20 mouse cellular contexts compared by ENCODE assay signal in the genomic region with DNA sequence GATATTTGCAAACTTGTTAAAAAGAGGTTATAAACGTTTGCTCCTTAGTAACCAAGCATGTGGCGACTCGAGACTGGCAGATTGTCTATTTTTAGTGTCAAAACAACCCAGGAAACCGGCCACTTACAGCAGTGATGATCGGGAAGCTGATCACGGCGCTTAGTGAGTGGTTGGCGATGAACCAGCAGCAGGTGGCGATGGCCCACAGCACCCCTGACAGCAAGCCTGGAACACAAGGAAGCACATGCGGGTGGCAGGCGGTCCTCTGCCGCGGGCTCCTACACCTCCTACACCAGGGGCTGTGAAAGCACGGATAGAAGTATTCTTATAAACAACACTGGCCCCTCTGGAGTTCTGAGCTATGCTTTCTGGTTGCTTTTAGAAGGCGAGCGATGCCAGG. TPM values are rescaled to one million over a fixed set of nuclear protein-coding genes. Genes with fewer than 3 reads are reported as not detected.
DNase-seq lines count a peak whose midpoint lies in the region; ATAC-seq and TF ChIP-seq lines count a peak whose summit lies in the region.
"Had no signal": no experiment of that assay in that cellular context is flagged by ENCODE, and none has a peak within 500 bp of the region (broad histone marks: within the 10 kb centered on the region; RNA-seq: fewer than 3 reads in every experiment).

No protein-coding gene starts in this region.

- no peak for TF ChIP-seq CTCF in cerebellum, adult 2 months (IDR thresholded peaks at IDR 0.05; ENCODE audit: borderline replicate concordance, insufficient read depth, low read depth, low read length)

- WGBS in cerebellum, adult 2 months, result 29% methylated on average over 16 of the region's 16 CpGs
- WGBS in hindbrain, embryonic 13.5 days, result 87% methylated on average over 16 of the region's 16 CpGs

- H3K27ac ChIP-seq in cerebellum, adult 2 months (ENCODE audit: insufficient read depth, low read length), result peak overlapping the region; percentile 4; the same call in 1 of the 2 replicates
- no peak overlapping the region for H3K27ac ChIP-seq in hindbrain, embryonic 13.5 days
- H3K27ac ChIP-seq: embryonic facial prominence, embryonic 12.5 days; heart, embryonic 15.5 days; kidney, embryonic 15.5 days; limb, embryonic 10.5 days; liver, embryonic 15.5 days; neural tube, embryonic 13.5 days had no signal

- DNase-seq in layer of hippocampus, adult 11-12 months (ENCODE audit: low spot score), result peak; percentile 76
- no peak for DNase-seq in layer of hippocampus, adult 9-10 months (ENCODE audit: low spot score)
- peak; percentile 74 to 81 for DNase-seq in cerebellum, adult 2 months
- DNase-seq in layer of hippocampus, adult 9-11 months, result peak; percentile 89
- peak; percentile 16 for DNase-seq in right cerebral cortex, postnatal 25 days
- no peak for DNase-seq in kidney, adult 8-10 months
- DNase-seq: adrenal gland, adult 2 months; gastrocnemius, postnatal 36 days; lung, postnatal 36 days; midbrain, embryonic 14.5 days; thymus, adult 18-20 months had no signal

- H3K4me1 ChIP-seq in cerebellum, adult 2 months (ENCODE audit: control insufficient read depth, insufficient read depth, low read length), result peaks cover 11% of the 10 kb centered on the region; the same call in 1 of the 2 replicates
- no peaks in the 10 kb centered on the region for H3K4me1 ChIP-seq in hindbrain, embryonic 13.5 days (replicated peaks)
- H3K4me1 ChIP-seq: embryonic facial prominence, embryonic 12.5 days; liver, embryonic 15.5 days had no signal

- no peak overlapping the region for H3K4me3 ChIP-seq in cerebellum, adult 2 months (replicated peaks; ENCODE audit: insufficient read depth, low read depth, low read length)
- no peak overlapping the region for H3K4me3 ChIP-seq in hindbrain, embryonic 13.5 days
- H3K4me3 ChIP-seq: embryonic facial prominence, embryonic 12.5 days; heart, embryonic 15.5 days; kidney, embryonic 15.5 days; limb, embryonic 10.5 days; liver, embryonic 15.5 days; neural tube, embryonic 13.5 days had no signal

- no peaks in the 10 kb centered on the region for H3K9me3 ChIP-seq in hindbrain, embryonic 13.5 days
- H3K9me3 ChIP-seq: embryonic facial prominence, embryonic 12.5 days; heart, embryonic 15.5 days; kidney, embryonic 15.5 days; limb, embryonic 10.5 days; liver, embryonic 15.5 days; neural tube, embryonic 13.5 days had no signal

- H3K36me3 ChIP-seq in hindbrain, embryonic 13.5 days, result no peaks in the 10 kb centered on the region
- H3K36me3 ChIP-seq: embryonic facial prominence, embryonic 12.5 days; heart, embryonic 15.5 days; kidney, embryonic 15.5 days; limb, embryonic 10.5 days; neural tube, embryonic 13.5 days had no signal

- no peak overlapping the region for H3K9ac ChIP-seq in hindbrain, embryonic 13.5 days
- H3K9ac ChIP-seq: embryonic facial prominence, embryonic 12.5 days; heart, embryonic 15.5 days; kidney, embryonic 15.5 days; liver, embryonic 15.5 days; neural tube, embryonic 13.5 days had no signal

- no peaks in the 10 kb centered on the region for H3K27me3 ChIP-seq in cerebellum, adult 2 months (ENCODE audit: control insufficient read depth, insufficient read depth, low read length)
- H3K27me3 ChIP-seq in hindbrain, embryonic 13.5 days, result no peaks in the 10 kb centered on the region
- H3K27me3 ChIP-seq: embryonic facial prominence, embryonic 12.5 days; heart, embryonic 15.5 days; kidney, embryonic 15.5 days; liver, embryonic 15.5 days; neural tube, embryonic 13.5 days; Patski had no signal

- TF ChIP-seq POLR2A in cerebellum, adult 2 months (IDR thresholded peaks at IDR 0.05; ENCODE audit: borderline replicate concordance, insufficient read depth, low read length), result no peak

- no peak overlapping the region for H3K4me2 ChIP-seq in hindbrain, embryonic 13.5 days
- H3K4me2 ChIP-seq: embryonic facial prominence, embryonic 12.5 days; heart, embryonic 15.5 days; kidney, embryonic 15.5 days; liver, embryonic 15.5 days; neural tube, embryonic 13.5 days had no signal

- no peak for ATAC-seq in hindbrain, embryonic 13.5 days (ENCODE audit: low FRiP score)
- ATAC-seq: hindbrain, embryonic 16.5 days; Patski had no signal

RNA-seq across cellular contexts. Expression of a gene that starts 31.4 kb away (rescaled TPM):
- polyA plus RNA-seq in cerebellum, adult 2 months (2012; rRNA removed), result 5.3 and 6.6 TPM in 2 replicates
- polyA plus RNA-seq in hindbrain, embryonic 13.5 days (2015; fragmentation: Nextera tagmentation; extraction: Ambion mirVana), result 1.1 and 1.4 TPM in 2 replicates

Comparison
In these comparisons a context has a peak if more than half of its experiments do, and no peak if none do; other contexts are left out.
1. DNase-seq: peak in layer of hippocampus, adult 11-12 months (single experiment), cerebellum, adult 2 months (2 of 2), layer of hippocampus, adult 9-11 months (single experiment) and right cerebral cortex, postnatal 25 days (single experiment); none in layer of hippocampus, adult 9-10 months (single experiment) and kidney, adult 8-10 months (0 of 2).